Mouse (Mus musculus): ENCODE measurements around the gene Tmem69.

Gene Tmem69

GRCm38 (mm10) chr4:116555413-116556300, at the start of gene Tmem69:
Tmem69 (minus strand) TSS chr4:116555936.
- DNase-seq (ENCODE audit: low spot score in 2 of 2), result peak; percentile 61 to 67

DNA sequence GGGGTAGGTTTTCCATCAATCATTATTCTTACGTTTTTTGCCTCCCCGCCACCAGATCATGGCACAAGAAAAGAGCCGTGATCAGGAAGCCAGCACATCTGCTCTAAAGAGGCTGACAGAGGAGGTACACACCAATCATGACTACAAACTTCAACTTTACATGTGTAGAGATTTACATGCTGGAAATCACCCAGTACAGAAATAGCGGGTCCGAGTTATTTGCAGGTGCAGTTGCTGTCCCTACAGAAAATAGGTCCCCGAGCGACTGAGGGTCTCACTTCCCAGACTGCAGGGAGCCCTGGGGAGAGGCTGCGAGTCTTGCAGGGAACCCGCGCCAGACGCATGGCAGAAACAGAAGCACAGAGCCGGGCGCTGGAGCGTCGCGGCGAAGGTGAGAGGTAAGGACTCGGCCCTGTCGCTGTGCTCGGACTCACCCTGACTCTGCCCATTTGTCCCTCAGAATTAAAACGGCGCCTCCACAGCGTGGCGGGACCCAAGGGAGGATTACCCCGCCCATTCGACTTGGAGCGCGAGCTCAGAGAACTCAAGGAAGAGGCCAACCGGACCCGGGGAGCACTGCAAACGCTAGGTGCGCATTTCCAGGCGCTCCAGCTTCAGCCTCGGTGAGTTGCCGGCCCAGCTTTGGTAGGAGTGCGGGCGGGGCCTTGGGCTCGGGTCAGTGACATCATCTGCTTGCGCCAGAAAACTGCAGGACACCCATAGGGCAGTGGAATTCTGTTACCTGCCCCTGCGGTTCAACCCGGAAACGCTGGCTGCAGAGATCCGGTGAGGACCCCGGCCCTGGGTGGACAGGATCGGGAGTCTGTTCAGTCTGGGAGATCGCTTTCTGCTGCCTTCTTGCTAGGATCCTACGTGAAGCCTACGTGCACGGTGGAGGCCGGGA, 41.5 kb upstream of the Tmem69 start:
- peak; percentile 80 to 88 for DNase-seq (ENCODE audit: low spot score in 2 of 2)

DNA sequence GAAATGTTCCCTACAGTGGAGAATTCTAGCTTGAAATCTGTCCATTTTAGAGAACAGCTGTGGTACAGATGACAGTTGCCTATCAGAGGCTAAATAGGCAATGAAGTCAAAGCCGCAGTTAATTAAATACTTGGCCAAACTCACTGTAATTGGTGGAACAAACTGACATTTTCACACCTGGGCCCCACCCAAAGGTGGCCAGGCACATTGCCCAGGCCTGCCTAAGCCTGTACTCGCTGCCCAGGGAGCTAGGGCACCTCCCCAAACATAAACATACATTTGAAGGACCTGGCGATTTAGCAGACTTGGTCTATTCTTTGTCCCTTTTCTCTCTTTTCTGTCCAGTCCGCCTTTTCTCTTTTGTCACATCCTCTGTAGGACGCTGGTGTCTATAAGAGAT, 40.6 kb upstream of the Tmem69 start, which contains the start of gene Ccdc17:
Ccdc17 (plus strand) TSS at position 276 of the 400 bp plus-strand sequence.
- no peak for DNase-seq (ENCODE audit: low spot score in 2 of 2)

DNA sequence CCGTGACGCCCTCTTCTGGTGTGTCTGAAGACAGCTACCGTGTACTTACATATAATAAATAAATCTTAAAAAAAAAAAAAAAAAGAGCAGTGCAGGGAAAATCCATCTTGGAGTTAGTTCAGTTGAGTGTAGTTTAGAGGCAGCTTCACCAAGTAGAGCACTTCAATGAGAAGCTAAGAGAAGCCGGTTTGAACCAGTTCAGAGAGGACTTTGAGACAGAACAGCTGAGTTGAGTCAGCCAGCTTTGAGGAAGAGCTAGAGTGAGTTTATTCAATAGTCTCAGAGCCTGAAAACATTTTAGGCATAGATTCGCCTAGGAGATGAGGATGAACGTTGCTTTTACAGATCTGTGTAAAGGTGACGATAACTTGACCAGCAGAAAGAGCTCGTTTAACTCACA, 40.1 kb upstream of the Tmem69 start:
- DNase-seq (ENCODE audit: low spot score in 2 of 2), result no peak

GRCm38 (mm10) chr4:116558151-116558882, 2.6 kb upstream of the Tmem69 start:
- DNase-seq (ENCODE audit: low spot score in 2 of 2), result no peak

- peak; percentile 97 to 98 for DNase-seq (ENCODE audit: low spot score in 2 of 2)
These were observed 1.8 kb upstream of the Tmem69 start, which contains the start of gene Gpbp1l1 for GRCm38 (mm10) chr4:116557306-116558121. Gpbp1l1 (plus strand) TSS chr4:116557658.

- peak; percentile 87 to 90 for DNase-seq (ENCODE audit: low spot score in 2 of 2)
These were observed 997 bp upstream of the Tmem69 start for GRCm38 (mm10) chr4:116556561-116557305.

DNA sequence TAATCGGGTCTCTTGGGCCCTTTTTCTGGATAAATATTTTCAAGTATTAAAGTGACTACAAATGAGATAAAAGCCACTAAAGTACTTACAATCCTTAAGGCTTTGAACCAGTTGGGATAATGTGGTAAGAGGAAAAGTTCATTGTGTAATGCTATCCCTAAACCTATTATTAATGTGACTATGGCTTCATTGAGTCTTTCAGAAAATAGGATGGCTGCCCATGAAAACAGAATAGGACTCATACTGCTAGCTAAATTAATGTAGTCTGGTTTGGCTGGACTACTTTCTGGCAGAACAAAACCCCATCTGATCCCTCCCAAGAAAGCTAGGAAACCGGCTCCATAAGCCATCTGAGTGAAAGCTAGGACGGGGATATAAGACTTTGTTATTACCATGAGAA, 2.7 kb downstream of the Tmem69 start:
- no peak for DNase-seq (ENCODE audit: low spot score in 2 of 2)

- DNase-seq (ENCODE audit: low spot score in 2 of 2), result no peak
These were observed 5.3 kb downstream of the Tmem69 start for GRCm38 (mm10) chr4:116550432-116550831.

- DNase-seq (ENCODE audit: low spot score in 2 of 2), result no peak
These were observed 18.0 kb downstream of the Tmem69 start for GRCm38 (mm10) chr4:116537737-116538136.

- DNase-seq (ENCODE audit: low spot score in 2 of 2), result no peak
These were observed 19.4 kb downstream of the Tmem69 start for GRCm38 (mm10) chr4:116536351-116536750.

GRCm38 (mm10) chr4:116531109-116531508, 24.6 kb downstream of the Tmem69 start:
- DNase-seq (ENCODE audit: low spot score in 2 of 2), result no peak

DNA sequence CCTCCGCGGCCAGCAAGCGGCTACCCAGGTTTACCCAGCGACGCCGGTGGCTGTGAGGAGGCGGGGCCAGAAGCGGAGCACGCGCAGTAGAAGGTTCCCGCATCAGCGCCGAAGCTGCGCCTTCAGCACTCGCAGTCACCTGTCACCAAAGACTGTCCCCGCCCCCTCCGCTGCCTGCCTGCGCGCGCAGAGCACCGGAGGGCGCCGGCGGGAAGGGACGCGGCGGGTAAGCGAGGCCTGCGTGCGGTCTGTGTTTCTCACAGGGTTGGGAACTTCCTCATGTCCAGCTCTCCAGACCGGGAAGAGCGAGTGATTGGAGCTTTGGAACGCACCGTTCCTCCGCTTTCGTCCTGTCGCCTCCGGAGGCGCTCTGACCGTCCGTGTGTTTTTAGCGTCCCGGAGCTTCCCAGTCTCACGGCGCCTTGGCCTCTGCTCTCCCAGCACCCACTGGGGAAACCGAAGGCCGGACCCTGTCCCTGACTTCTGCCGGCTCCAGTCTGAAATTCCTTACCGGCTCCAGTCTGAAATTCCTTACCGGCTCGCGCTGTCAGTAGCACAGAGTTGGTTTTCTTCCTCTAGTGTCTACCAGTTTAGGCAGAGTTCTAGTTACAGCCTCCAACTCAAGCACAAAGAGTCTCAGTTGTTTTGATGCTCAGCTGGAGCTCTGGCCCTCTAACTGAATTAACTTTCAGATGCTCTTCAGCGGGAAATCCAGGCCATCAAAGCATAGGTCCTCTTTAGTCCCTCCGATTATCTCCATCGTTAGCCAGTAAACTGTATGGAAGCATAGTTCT, 48.1 kb downstream of the Tmem69 start, which contains the start of gene Ipp:
Ipp (plus strand) TSS at position 125 of the 794 bp plus-strand sequence.
- DNase-seq (ENCODE audit: low spot score in 2 of 2), result peak; percentile 89 to 93

DNA sequence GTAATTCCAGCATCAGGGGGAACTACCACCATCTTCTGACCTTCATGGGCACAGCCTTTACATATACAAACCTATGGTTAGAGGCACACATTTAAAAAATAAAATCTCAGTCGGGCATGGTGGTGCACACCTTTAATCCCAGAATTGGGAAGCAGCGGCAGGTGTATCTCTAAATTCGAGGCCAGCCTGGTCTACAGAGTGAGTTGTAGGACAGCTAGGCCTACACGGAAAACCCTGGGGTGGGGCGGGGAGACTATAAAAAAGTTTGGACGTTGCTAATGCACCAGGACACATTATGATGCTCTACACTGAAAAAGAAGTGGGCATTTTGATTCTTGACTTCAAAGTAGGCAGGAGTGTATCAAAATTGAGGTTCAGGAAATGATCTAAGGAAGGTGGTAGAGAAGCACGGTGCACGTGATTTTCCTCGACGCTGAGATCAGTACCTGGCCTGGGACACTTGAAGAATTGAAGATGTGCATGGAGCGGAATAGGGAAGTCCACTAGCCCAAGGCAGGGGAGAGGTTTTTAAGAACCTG, 48.8 kb downstream of the Tmem69 start:
- no peak for DNase-seq (ENCODE audit: low spot score in 2 of 2)

All from urinary bladder, postnatal 4 days (tissue).